Mouse (Mus musculus): Measurements from ENCODE around the gene Smpd1. TPM values are rescaled to one million over a fixed set of nuclear protein-coding genes. Genes with fewer than 3 reads are reported as not detected.

Gene Smpd1
- polyA plus RNA-seq, 1 experiment from 2014 or later: 21.9 TPM

DNA sequence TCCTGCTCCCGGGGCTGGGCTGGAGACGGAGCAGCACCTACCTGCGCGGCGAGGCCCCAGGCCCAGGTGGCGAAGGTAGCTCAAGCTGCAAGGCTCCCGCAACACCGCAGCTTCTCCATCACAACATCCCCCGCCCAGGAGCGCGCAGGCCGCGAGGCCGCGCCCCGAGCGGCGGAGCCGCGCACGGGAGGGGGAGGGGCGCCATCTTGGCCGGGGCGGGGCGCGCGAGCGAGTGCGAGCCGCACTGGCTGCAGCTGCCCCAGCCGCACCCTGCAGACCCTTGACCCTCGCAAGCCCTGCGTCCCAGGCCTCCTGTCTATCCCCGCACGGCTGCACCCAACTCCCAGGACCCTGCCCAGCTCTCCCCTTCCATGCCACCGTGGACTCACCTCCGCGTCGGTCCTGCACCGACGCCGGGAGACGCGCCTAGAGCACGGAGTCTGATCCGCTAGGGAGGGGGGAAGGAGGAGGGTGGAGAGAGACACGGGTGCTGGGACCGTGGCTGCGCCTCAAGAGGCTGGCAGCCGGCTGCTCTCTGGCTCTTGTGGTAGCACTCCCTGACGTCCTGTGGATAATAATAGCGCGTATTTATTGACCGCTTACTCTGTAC lies 27.0 kb downstream of the Smpd1 start, which contains the start of gene Apbb1:
Gene Apbb1, minus strand, starts transcription at position 560 of the 610 bp plus-strand sequence.
- under 1% methylated on average over 45 of the region's 54 CpGs for WGBS (ENCODE audit: insufficient replicate concordance)
- peak; percentile 88 for ATAC-seq (ENCODE audit: low read depth)
- no peak within 1 kb of the TSS for H3K27ac ChIP-seq (ENCODE audit: low read length)

DNA sequence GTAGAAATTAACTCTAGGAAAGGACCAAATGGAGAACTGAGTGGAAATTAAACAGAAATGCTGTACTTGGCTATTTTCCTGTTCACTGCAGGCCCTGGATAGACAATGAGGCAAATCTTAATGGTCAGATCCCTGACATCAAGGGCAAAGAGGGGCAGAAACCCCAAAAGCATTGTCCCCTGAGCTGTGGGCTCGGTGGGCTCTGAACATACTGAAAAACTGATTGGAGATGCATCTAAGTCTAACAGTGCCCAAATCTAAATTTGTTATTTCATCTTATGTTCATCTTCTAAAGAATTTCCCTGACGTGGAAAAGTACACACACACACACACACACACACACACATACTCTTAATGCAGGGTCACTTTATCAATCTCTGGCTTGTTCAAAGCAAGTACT lies 27.8 kb downstream of the Smpd1 start:
- Histone ChIP-seq H3K36me3 (ENCODE audit: control insufficient read depth, insufficient read depth) (no peaks in the 10 kb centered on the region), H3K9ac (ENCODE audit: low read depth, low read length) (no peak overlapping the region), H3K9me3 (replicated peaks; ENCODE audit: control insufficient read depth, low read length) (no peaks in the 10 kb centered on the region), H3K4me2 (ENCODE audit: low read depth, low read length) (no peak overlapping the region), H3K27ac (ENCODE audit: low read length) (no peak overlapping the region), H3K4me1 (ENCODE audit: control insufficient read depth, low read depth, low read length) (peaks cover 3% of the 10 kb centered on the region), H3K4me3 (ENCODE audit: low read depth, low read length) (no peak overlapping the region), H3K27me3 (ENCODE audit: control insufficient read depth, insufficient read depth, low read depth, low read length) (peaks cover 13% of the 10 kb centered on the region)
- WGBS (ENCODE audit: insufficient replicate concordance): 63% methylated on average over 2 of the region's 2 CpGs
- ATAC-seq (ENCODE audit: low read depth): no peak

More for the DNA sequence above, 27.0 kb downstream of the Smpd1 start, which contains the start of gene Apbb1:
- Histone ChIP-seq H3K4me2 (ENCODE audit: low read depth, low read length) (peak within 1 kb of the TSS; percentile 77), H3K9ac (ENCODE audit: low read depth, low read length) (peak within 1 kb of the TSS; percentile 46), H3K9me3 (replicated peaks; ENCODE audit: control insufficient read depth, low read length) (no peaks in the 10 kb centered on the region), H3K4me1 (ENCODE audit: control insufficient read depth, low read depth, low read length) (peaks cover 3% of the 10 kb centered on the region), H3K27me3 (ENCODE audit: control insufficient read depth, insufficient read depth, low read depth, low read length) (peaks cover 13% of the 10 kb centered on the region), H3K36me3 (ENCODE audit: control insufficient read depth, insufficient read depth) (no peaks in the 10 kb centered on the region), H3K4me3 (ENCODE audit: low read depth, low read length) (peak within 1 kb of the TSS; percentile 65)

DNA sequence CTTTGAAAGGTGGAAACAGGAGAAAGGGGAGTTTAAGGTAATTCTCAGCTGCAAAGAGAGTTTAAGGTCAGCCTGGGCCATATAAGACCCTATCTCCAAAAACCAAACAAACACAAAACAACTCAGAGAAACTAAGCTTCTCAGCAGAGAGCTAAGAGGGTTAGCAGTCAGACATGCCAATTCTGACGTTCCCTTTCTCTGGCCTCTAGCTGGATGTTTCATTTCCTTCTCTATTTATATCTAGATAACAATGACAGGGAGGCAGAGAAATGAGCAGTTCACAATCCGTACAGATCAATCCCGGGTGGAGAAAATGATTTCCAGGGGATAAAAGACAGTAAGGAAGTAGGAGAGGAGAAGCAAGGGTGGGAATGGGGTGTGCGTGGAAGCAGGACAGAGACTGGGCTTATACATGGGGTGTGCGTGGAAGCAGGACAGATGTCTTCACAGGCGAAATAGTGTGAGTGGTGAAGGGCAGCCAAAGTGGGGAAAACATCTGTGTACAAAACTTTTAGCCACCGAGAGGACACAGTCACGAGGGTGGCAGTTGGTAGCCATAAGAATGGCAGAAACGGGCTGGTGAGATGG lies 34.3 kb downstream of the Smpd1 start:
- Histone ChIP-seq H3K36me3 (ENCODE audit: control insufficient read depth, insufficient read depth) (no peaks in the 10 kb centered on the region; the same call in 1 of the 2 replicates), H3K27ac (ENCODE audit: low read length) (no peak overlapping the region), H3K9me3 (replicated peaks; ENCODE audit: control insufficient read depth, low read length) (no peaks in the 10 kb centered on the region), H3K27me3 (ENCODE audit: control insufficient read depth, insufficient read depth, low read depth, low read length) (no peaks in the 10 kb centered on the region), H3K4me2 (ENCODE audit: low read depth, low read length) (no peak overlapping the region), H3K4me3 (ENCODE audit: low read depth, low read length) (no peak overlapping the region), H3K9ac (ENCODE audit: low read depth, low read length) (no peak overlapping the region), H3K4me1 (ENCODE audit: control insufficient read depth, low read depth, low read length) (no peaks in the 10 kb centered on the region)
- no peak for ATAC-seq (ENCODE audit: low read depth)
- 36% methylated on average over 9 of the region's 9 CpGs for WGBS (ENCODE audit: insufficient replicate concordance)

DNA sequence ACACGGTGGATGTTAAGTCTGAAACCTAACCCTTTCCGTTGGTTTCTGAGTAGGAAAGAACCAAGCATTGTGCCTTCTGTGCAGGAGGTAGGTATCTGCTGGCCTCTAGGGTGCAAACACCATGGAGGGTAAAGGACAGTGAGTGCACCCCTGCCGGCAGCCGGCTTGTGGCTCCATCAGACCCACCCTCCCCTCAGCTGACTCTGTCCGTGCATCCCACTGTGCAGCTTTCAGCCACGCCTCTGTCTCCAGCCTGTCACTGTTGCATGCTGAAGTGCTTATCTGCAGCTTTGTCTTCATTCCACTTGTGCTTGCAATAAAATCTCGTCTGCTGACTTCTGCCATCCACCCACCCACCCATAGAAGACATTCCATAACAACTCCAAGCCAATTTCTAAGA lies 35.9 kb downstream of the Smpd1 start:
- WGBS (ENCODE audit: insufficient replicate concordance): 34% methylated on average over 7 of the region's 7 CpGs
- no peak overlapping the region for H3K27ac ChIP-seq (ENCODE audit: low read length)
- H3K9me3 ChIP-seq (replicated peaks; ENCODE audit: control insufficient read depth, low read length): no peaks in the 10 kb centered on the region
- ATAC-seq (ENCODE audit: low read depth): peak; percentile 13; the same call in 1 of the 2 replicates
- H3K4me1 ChIP-seq (ENCODE audit: control insufficient read depth, low read depth, low read length): no peaks in the 10 kb centered on the region
- H3K9ac ChIP-seq (ENCODE audit: low read depth, low read length): no peak overlapping the region
- no peak overlapping the region for H3K4me3 ChIP-seq (ENCODE audit: low read depth, low read length)
- H3K27me3 ChIP-seq (ENCODE audit: control insufficient read depth, insufficient read depth, low read depth, low read length): no peaks in the 10 kb centered on the region
- H3K4me2 ChIP-seq (ENCODE audit: low read depth, low read length): no peak overlapping the region
- H3K36me3 ChIP-seq (ENCODE audit: control insufficient read depth, insufficient read depth): no peaks in the 10 kb centered on the region; the same call in 1 of the 2 replicates

DNA sequence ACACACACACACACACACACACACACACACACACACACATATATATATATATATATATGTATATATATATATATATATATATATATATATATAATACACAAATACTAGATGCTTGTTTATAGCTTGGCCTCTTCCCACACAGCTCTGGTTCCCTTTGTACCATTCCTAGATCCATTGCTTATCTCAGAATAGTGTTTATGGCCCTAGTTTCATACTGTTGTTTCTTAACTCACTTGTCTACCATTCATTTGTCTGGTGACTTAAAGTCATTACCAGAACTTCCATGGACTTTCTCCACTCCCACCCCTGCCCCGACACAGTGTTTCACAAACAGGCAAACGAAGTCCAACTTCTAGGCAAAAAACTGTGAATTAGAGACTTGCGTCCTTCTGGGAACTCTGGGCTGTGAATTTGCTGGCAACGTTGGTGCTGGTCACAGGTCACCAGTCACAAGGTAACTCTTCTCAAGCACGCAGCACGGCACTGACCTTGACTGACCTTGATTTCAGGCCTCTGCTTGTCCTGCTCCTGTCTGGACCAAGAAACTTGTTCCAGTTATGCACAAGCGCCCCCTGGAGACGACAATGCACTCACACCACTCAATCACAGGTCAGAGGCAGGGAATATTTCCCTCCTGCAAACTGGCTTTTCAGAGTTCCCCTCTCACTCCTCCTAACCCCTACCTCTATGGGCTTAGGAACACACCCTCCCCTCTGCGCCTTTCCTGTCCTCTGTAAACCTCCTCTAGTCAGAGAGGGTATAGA lies 48.9 kb downstream of the Smpd1 start:
- Histone ChIP-seq H3K27me3 (ENCODE audit: control insufficient read depth, insufficient read depth, low read depth, low read length) (no peaks in the 10 kb centered on the region), H3K4me3 (ENCODE audit: low read depth, low read length) (no peak overlapping the region), H3K36me3 (ENCODE audit: control insufficient read depth, insufficient read depth) (no peaks in the 10 kb centered on the region), H3K4me2 (ENCODE audit: low read depth, low read length) (no peak overlapping the region), H3K27ac (ENCODE audit: low read length) (no peak overlapping the region), H3K4me1 (ENCODE audit: control insufficient read depth, low read depth, low read length) (no peaks in the 10 kb centered on the region), H3K9me3 (replicated peaks; ENCODE audit: control insufficient read depth, low read length) (no peaks in the 10 kb centered on the region), H3K9ac (ENCODE audit: low read depth, low read length) (no peak overlapping the region)
- WGBS (ENCODE audit: insufficient replicate concordance): 33% methylated on average over 9 of the region's 9 CpGs
- ATAC-seq (ENCODE audit: low read depth): no peak

Other genes with a start within 250 kb of the Smpd1 start
- gene Olfr689, start 243.2 kb upstream of the Smpd1 start, polyA plus RNA-seq (2015; fragmentation: Nextera tagmentation; extraction: Ambion mirVana): not detected in 2 replicates
- not detected in 2 replicates for gene Olfr690, start 220.3 kb upstream of the Smpd1 start, polyA plus RNA-seq (2015; fragmentation: Nextera tagmentation; extraction: Ambion mirVana)
- gene Olfr691, start 212.1 kb upstream of the Smpd1 start, polyA plus RNA-seq (2015; fragmentation: Nextera tagmentation; extraction: Ambion mirVana): not detected in 2 replicates
- not detected in 2 replicates for gene Olfr692, start 186.1 kb upstream of the Smpd1 start, polyA plus RNA-seq (2015; fragmentation: Nextera tagmentation; extraction: Ambion mirVana)
- not detected in 2 replicates for gene Gm5901, start 179.3 kb upstream of the Smpd1 start, polyA plus RNA-seq (2015; fragmentation: Nextera tagmentation; extraction: Ambion mirVana)
- 13.7 and 13.8 TPM in 2 replicates for gene Fam160a2, start 154.3 kb upstream of the Smpd1 start, polyA plus RNA-seq (2015; fragmentation: Nextera tagmentation; extraction: Ambion mirVana)
- gene Cnga4, start 149.8 kb upstream of the Smpd1 start, polyA plus RNA-seq (2015; fragmentation: Nextera tagmentation; extraction: Ambion mirVana): not detected in 2 replicates
- gene Cckbr, start 128.6 kb upstream of the Smpd1 start, polyA plus RNA-seq (2015; fragmentation: Nextera tagmentation; extraction: Ambion mirVana): not detected in 2 replicates
- gene Cavin3, start 72.1 kb upstream of the Smpd1 start, polyA plus RNA-seq (2015; fragmentation: Nextera tagmentation; extraction: Ambion mirVana): 4.0 and 5.2 TPM in 2 replicates
- gene Apbb1, start 27.3 kb downstream of the Smpd1 start, polyA plus RNA-seq (2015; fragmentation: Nextera tagmentation; extraction: Ambion mirVana): 1.9 and 3.3 TPM in 2 replicates
- 451 and 504 TPM in 2 replicates for gene Hpx, start 45.8 kb downstream of the Smpd1 start, polyA plus RNA-seq (2015; fragmentation: Nextera tagmentation; extraction: Ambion mirVana)
- gene Trim3, start 79.2 kb downstream of the Smpd1 start, polyA plus RNA-seq (2015; fragmentation: Nextera tagmentation; extraction: Ambion mirVana): 3.1 and 4.6 TPM in 2 replicates
- gene Timm10b, start 85.7 kb downstream of the Smpd1 start, polyA plus RNA-seq (2015; fragmentation: Nextera tagmentation; extraction: Ambion mirVana): 91.7 and 106 TPM in 2 replicates
- gene Arfip2, start 86.1 kb downstream of the Smpd1 start, polyA plus RNA-seq (2015; fragmentation: Nextera tagmentation; extraction: Ambion mirVana): 11.0 and 11.2 TPM in 2 replicates
- gene Gm45799, start 86.2 kb downstream of the Smpd1 start, polyA plus RNA-seq (2015; fragmentation: Nextera tagmentation; extraction: Ambion mirVana): 4.1 and 17.0 TPM in 2 replicates
- 0.13 and 0.16 TPM in 2 replicates for gene Dnhd1, start 96.5 kb downstream of the Smpd1 start, polyA plus RNA-seq (2015; fragmentation: Nextera tagmentation; extraction: Ambion mirVana)
- 114 and 116 TPM in 2 replicates for gene Ilk, start 182.2 kb downstream of the Smpd1 start, polyA plus RNA-seq (2015; fragmentation: Nextera tagmentation; extraction: Ambion mirVana)
- 11.0 and 11.5 TPM in 2 replicates for gene Rrp8, start 183.0 kb downstream of the Smpd1 start, polyA plus RNA-seq (2015; fragmentation: Nextera tagmentation; extraction: Ambion mirVana)
- 82.4 and 84.8 TPM in 2 replicates for gene Taf10, start 190.0 kb downstream of the Smpd1 start, polyA plus RNA-seq (2015; fragmentation: Nextera tagmentation; extraction: Ambion mirVana)
- 65.0 and 73.5 TPM in 2 replicates for gene Tpp1, start 197.9 kb downstream of the Smpd1 start, polyA plus RNA-seq (2015; fragmentation: Nextera tagmentation; extraction: Ambion mirVana)
- 0.77 and 0.91 TPM in 2 replicates for gene Dchs1, start 233.3 kb downstream of the Smpd1 start, polyA plus RNA-seq (2015; fragmentation: Nextera tagmentation; extraction: Ambion mirVana)